Mouse (Mus musculus): ENCODE measurements around the gene Lhx8. TPM values are rescaled to one million over a fixed set of nuclear protein-coding genes. Genes with fewer than 3 reads are reported as not detected.

Gene Lhx8
- polyA plus RNA-seq (2014; fragmentation: Nextera tagmentation; extraction: Ambion mirVana) = 19.8 and 31.4 TPM in 2 replicates

- under 1% methylated on average over 28 of the region's 28 CpGs for WGBS
- Histone ChIP-seq H3K4me3 (ENCODE audit: low read depth, low read length) (peak within 1 kb of the TSS; percentile 41), H3K4me2 (ENCODE audit: low read depth, low read length, severe bottlenecking) (peak within 1 kb of the TSS; percentile 88), H3K36me3 (ENCODE audit: control insufficient read depth, insufficient read depth, low read length) (no peaks in the 10 kb centered on the region), H3K9ac (ENCODE audit: low read length) (peak within 1 kb of the TSS; percentile 35), H3K9me3 (ENCODE audit: control insufficient read depth, low read length) (no peaks in the 10 kb centered on the region), H3K27me3 (ENCODE audit: control insufficient read depth, insufficient read depth, low read length) (peaks cover 84% of the 10 kb centered on the region), H3K4me1 (replicated peaks; ENCODE audit: control insufficient read depth, insufficient read depth, low read length) (peaks cover 27% of the 10 kb centered on the region), H3K27ac (ENCODE audit: low read depth, low read length) (peak within 1 kb of the TSS; percentile 37; the same call in 1 of the 2 replicates)
- ATAC-seq (replicated peaks; ENCODE audit: low FRiP score) = no peak
- peak; percentile 74 for DNase-seq (ENCODE audit: low spot score)
Observed at GRCm38 (mm10) chr3:154330181-154331002, at the start of gene Lhx8. Gene Lhx8, minus strand, starts transcription at chr3:154330659.

GRCm38 (mm10) chr3:154373536-154373935 lies 43.1 kb upstream of the Lhx8 start:
- H3K27ac ChIP-seq (ENCODE audit: low read depth, low read length) = no peak overlapping the region
- no peak overlapping the region for H3K4me3 ChIP-seq (ENCODE audit: low read depth, low read length)
- no peak overlapping the region for H3K9ac ChIP-seq (ENCODE audit: low read length)
- H3K36me3 ChIP-seq (ENCODE audit: control insufficient read depth, insufficient read depth, low read length) = no peaks in the 10 kb centered on the region
- DNase-seq (ENCODE audit: low spot score) (no peak), ATAC-seq (replicated peaks; ENCODE audit: low FRiP score) (no peak)
- H3K4me1 ChIP-seq (replicated peaks; ENCODE audit: control insufficient read depth, insufficient read depth, low read length) = no peaks in the 10 kb centered on the region
- H3K9me3 ChIP-seq (ENCODE audit: control insufficient read depth, low read length) = no peaks in the 10 kb centered on the region
- 80% methylated on average over 5 of the region's 5 CpGs for WGBS
- no peaks in the 10 kb centered on the region for H3K27me3 ChIP-seq (ENCODE audit: control insufficient read depth, insufficient read depth, low read length)
- H3K4me2 ChIP-seq (ENCODE audit: low read depth, low read length, severe bottlenecking) = no peak overlapping the region

- DNase-seq (ENCODE audit: low spot score) = no peak
- Histone ChIP-seq H3K27me3 (ENCODE audit: control insufficient read depth, insufficient read depth, low read length) (no peaks in the 10 kb centered on the region), H3K9ac (ENCODE audit: low read length) (no peak overlapping the region), H3K4me2 (ENCODE audit: low read depth, low read length, severe bottlenecking) (no peak overlapping the region), H3K36me3 (ENCODE audit: control insufficient read depth, insufficient read depth, low read length) (no peaks in the 10 kb centered on the region), H3K4me1 (replicated peaks; ENCODE audit: control insufficient read depth, insufficient read depth, low read length) (no peaks in the 10 kb centered on the region), H3K4me3 (ENCODE audit: low read depth, low read length) (no peak overlapping the region), H3K9me3 (ENCODE audit: control insufficient read depth, low read length) (no peaks in the 10 kb centered on the region), H3K27ac (ENCODE audit: low read depth, low read length) (no peak overlapping the region)
- ATAC-seq (replicated peaks; ENCODE audit: low FRiP score) = no peak
Observed at GRCm38 (mm10) chr3:154372688-154373087, 42.2 kb upstream of the Lhx8 start.

- Histone ChIP-seq H3K27ac (ENCODE audit: low read depth, low read length) (no peak overlapping the region), H3K27me3 (ENCODE audit: control insufficient read depth, insufficient read depth, low read length) (no peaks in the 10 kb centered on the region), H3K4me2 (ENCODE audit: low read depth, low read length, severe bottlenecking) (no peak overlapping the region), H3K4me3 (ENCODE audit: low read depth, low read length) (no peak overlapping the region), H3K9ac (ENCODE audit: low read length) (no peak overlapping the region), H3K36me3 (ENCODE audit: control insufficient read depth, insufficient read depth, low read length) (no peaks in the 10 kb centered on the region), H3K4me1 (replicated peaks; ENCODE audit: control insufficient read depth, insufficient read depth, low read length) (no peaks in the 10 kb centered on the region), H3K9me3 (ENCODE audit: control insufficient read depth, low read length) (no peaks in the 10 kb centered on the region)
- ATAC-seq (replicated peaks; ENCODE audit: low FRiP score) (no peak), DNase-seq (ENCODE audit: low spot score) (no peak)
- 80% methylated on average over 3 of the region's 3 CpGs for WGBS
Observed at GRCm38 (mm10) chr3:154367327-154367726, 36.9 kb upstream of the Lhx8 start.

GRCm38 (mm10) chr3:154364604-154365209 lies 34.2 kb upstream of the Lhx8 start:
- H3K27ac ChIP-seq (ENCODE audit: low read depth, low read length) = no peak overlapping the region
- H3K9ac ChIP-seq (ENCODE audit: low read length) = no peak overlapping the region
- no peak overlapping the region for H3K4me2 ChIP-seq (ENCODE audit: low read depth, low read length, severe bottlenecking)
- 29% methylated on average over 10 of the region's 10 CpGs for WGBS
- no peak overlapping the region for H3K4me3 ChIP-seq (ENCODE audit: low read depth, low read length)
- H3K27me3 ChIP-seq (ENCODE audit: control insufficient read depth, insufficient read depth, low read length) = no peaks in the 10 kb centered on the region
- peak; percentile 79 for DNase-seq (ENCODE audit: low spot score)
- H3K36me3 ChIP-seq (ENCODE audit: control insufficient read depth, insufficient read depth, low read length) = no peaks in the 10 kb centered on the region
- peak; percentile 61 for ATAC-seq (replicated peaks; ENCODE audit: low FRiP score)
- no peaks in the 10 kb centered on the region for H3K9me3 ChIP-seq (ENCODE audit: control insufficient read depth, low read length)
- H3K4me1 ChIP-seq (replicated peaks; ENCODE audit: control insufficient read depth, insufficient read depth, low read length) = no peaks in the 10 kb centered on the region

- no peak overlapping the region for H3K9ac ChIP-seq (ENCODE audit: low read length)
- no peaks in the 10 kb centered on the region for H3K4me1 ChIP-seq (replicated peaks; ENCODE audit: control insufficient read depth, insufficient read depth, low read length)
- H3K27ac ChIP-seq (ENCODE audit: low read depth, low read length) = no peak overlapping the region
- H3K36me3 ChIP-seq (ENCODE audit: control insufficient read depth, insufficient read depth, low read length) = no peaks in the 10 kb centered on the region
- H3K4me3 ChIP-seq (ENCODE audit: low read depth, low read length) = no peak overlapping the region
- DNase-seq (ENCODE audit: low spot score) (no peak), ATAC-seq (replicated peaks; ENCODE audit: low FRiP score) (no peak)
- no peak overlapping the region for H3K4me2 ChIP-seq (ENCODE audit: low read depth, low read length, severe bottlenecking)
- H3K27me3 ChIP-seq (ENCODE audit: control insufficient read depth, insufficient read depth, low read length) = no peaks in the 10 kb centered on the region
- 81% methylated on average over 9 of the region's 9 CpGs for WGBS
- H3K9me3 ChIP-seq (ENCODE audit: control insufficient read depth, low read length) = no peaks in the 10 kb centered on the region
Observed at GRCm38 (mm10) chr3:154363507-154363906, 33.0 kb upstream of the Lhx8 start.

- Histone ChIP-seq H3K27me3 (ENCODE audit: control insufficient read depth, insufficient read depth, low read length) (no peaks in the 10 kb centered on the region), H3K9me3 (ENCODE audit: control insufficient read depth, low read length) (no peaks in the 10 kb centered on the region), H3K9ac (ENCODE audit: low read length) (no peak overlapping the region), H3K27ac (ENCODE audit: low read depth, low read length) (no peak overlapping the region), H3K4me2 (ENCODE audit: low read depth, low read length, severe bottlenecking) (no peak overlapping the region), H3K4me1 (replicated peaks; ENCODE audit: control insufficient read depth, insufficient read depth, low read length) (no peaks in the 10 kb centered on the region), H3K4me3 (ENCODE audit: low read depth, low read length) (no peak overlapping the region), H3K36me3 (ENCODE audit: control insufficient read depth, insufficient read depth, low read length) (no peaks in the 10 kb centered on the region)
- DNase-seq (ENCODE audit: low spot score) (no peak), ATAC-seq (replicated peaks; ENCODE audit: low FRiP score) (no peak)
- 70% methylated on average over 2 of the region's 2 CpGs for WGBS
Observed at GRCm38 (mm10) chr3:154359231-154359630, 28.8 kb upstream of the Lhx8 start.

- ATAC-seq (replicated peaks; ENCODE audit: low FRiP score) (no peak), DNase-seq (ENCODE audit: low spot score) (no peak)
- WGBS = 79% methylated on average over 13 of the region's 13 CpGs
- no peaks in the 10 kb centered on the region for H3K4me1 ChIP-seq (replicated peaks; ENCODE audit: control insufficient read depth, insufficient read depth, low read length)
- no peaks in the 10 kb centered on the region for H3K36me3 ChIP-seq (ENCODE audit: control insufficient read depth, insufficient read depth, low read length)
- no peak overlapping the region for H3K27ac ChIP-seq (ENCODE audit: low read depth, low read length)
- no peak overlapping the region for H3K4me3 ChIP-seq (ENCODE audit: low read depth, low read length)
- H3K4me2 ChIP-seq (ENCODE audit: low read depth, low read length, severe bottlenecking) = no peak overlapping the region
- H3K9ac ChIP-seq (ENCODE audit: low read length) = no peak overlapping the region
- H3K9me3 ChIP-seq (ENCODE audit: control insufficient read depth, low read length) = no peaks in the 10 kb centered on the region
- peaks cover 14% of the 10 kb centered on the region for H3K27me3 ChIP-seq (ENCODE audit: control insufficient read depth, insufficient read depth, low read length)
Observed at GRCm38 (mm10) chr3:154340294-154340914, 9.9 kb upstream of the Lhx8 start.
